Mouse (Mus musculus): ENCODE data around the gene Nde1. TPM values are rescaled to one million over a fixed set of nuclear protein-coding genes. Genes with fewer than 3 reads are reported as not detected.

The Nde1 gene
- polyA plus RNA-seq, 1 experiment: 126 TPM

DNA sequence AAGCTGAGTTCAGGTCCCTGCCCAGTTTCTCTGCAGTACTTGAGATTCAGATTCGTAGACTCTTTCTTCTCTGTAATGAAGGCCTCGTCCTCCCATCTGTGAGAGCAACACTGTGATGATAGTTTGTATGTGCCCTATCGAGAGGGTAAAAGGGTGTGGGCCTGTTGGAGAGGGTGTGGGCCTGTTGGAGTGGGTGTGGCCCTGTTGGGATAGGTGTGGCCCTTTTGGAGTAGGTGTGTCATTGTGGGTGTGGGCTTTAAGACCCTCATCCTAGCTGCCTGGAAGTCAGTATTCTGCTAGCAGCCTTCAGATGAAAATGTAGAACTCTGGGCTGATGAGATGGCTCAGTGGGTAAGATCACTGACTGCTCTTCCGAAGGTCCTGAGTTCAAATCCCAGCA, 3.4 kb downstream of the Nde1 start:
- Histone ChIP-seq H3K27ac (ENCODE audit: insufficient read depth, low read length) (0 out of 2 replicates have a peak overlapping the region, but pooled peaks have one; percentile 20), H3K36me3 (ENCODE audit: control insufficient read depth, insufficient read depth, low read length, poor library complexity, severe bottlenecking) (peaks cover 24% of the 10 kb centered on the region), H3K27me3 (ENCODE audit: control insufficient read depth, insufficient read depth, low read length, poor library complexity, severe bottlenecking) (no peaks in the 10 kb centered on the region), H3K4me1 (ENCODE audit: control insufficient read depth, insufficient read depth, low read length) (peaks cover 2% of the 10 kb centered on the region), H3K9me3 (replicated peaks; ENCODE audit: control insufficient read depth, insufficient read depth, low read length, poor library complexity, severe bottlenecking) (no peaks in the 10 kb centered on the region), H3K4me3 (ENCODE audit: low read depth, low read length) (no peak overlapping the region), H3K9ac (ENCODE audit: low read depth, poor library complexity, severe bottlenecking) (no peak overlapping the region)
- TF ChIP-seq EP300 (IDR thresholded peaks at IDR 0.05; ENCODE audit: insufficient read depth, low read depth, low read length) (no peak), POLR2A (IDR thresholded peaks at IDR 0.05; ENCODE audit: insufficient read depth, low read length) (no peak), CTCF (IDR thresholded peaks at IDR 0.05; ENCODE audit: low read depth, low read length) (no peak)

GRCm38 (mm10) chr16:14169706-14170105, 6.6 kb downstream of the Nde1 start:
- no peak for TF ChIP-seq CTCF (IDR thresholded peaks at IDR 0.05; ENCODE audit: low read depth, low read length)
- no peak for TF ChIP-seq EP300 (IDR thresholded peaks at IDR 0.05; ENCODE audit: insufficient read depth, low read depth, low read length)
- TF ChIP-seq POLR2A (IDR thresholded peaks at IDR 0.05; ENCODE audit: insufficient read depth, low read length): no peak
- Histone ChIP-seq H3K9ac (ENCODE audit: low read depth, poor library complexity, severe bottlenecking) (no peak overlapping the region), H3K36me3 (ENCODE audit: control insufficient read depth, insufficient read depth, low read length, poor library complexity, severe bottlenecking) (peaks cover 48% of the 10 kb centered on the region)

GRCm38 (mm10) chr16:14178041-14178440, 15.0 kb downstream of the Nde1 start:
- TF ChIP-seq POLR2A (IDR thresholded peaks at IDR 0.05; ENCODE audit: insufficient read depth, low read length) (no peak), EP300 (IDR thresholded peaks at IDR 0.05; ENCODE audit: insufficient read depth, low read depth, low read length) (no peak), CTCF (IDR thresholded peaks at IDR 0.05; ENCODE audit: low read depth, low read length) (no peak)
- Histone ChIP-seq H3K4me3 (ENCODE audit: low read depth, low read length) (no peak overlapping the region), H3K27me3 (ENCODE audit: control insufficient read depth, insufficient read depth, low read length, poor library complexity, severe bottlenecking) (no peaks in the 10 kb centered on the region), H3K9ac (ENCODE audit: low read depth, poor library complexity, severe bottlenecking) (no peak overlapping the region), H3K36me3 (ENCODE audit: control insufficient read depth, insufficient read depth, low read length, poor library complexity, severe bottlenecking) (peaks cover 92% of the 10 kb centered on the region), H3K4me1 (ENCODE audit: control insufficient read depth, insufficient read depth, low read length) (peaks cover 2% of the 10 kb centered on the region), H3K9me3 (replicated peaks; ENCODE audit: control insufficient read depth, insufficient read depth, low read length, poor library complexity, severe bottlenecking) (no peaks in the 10 kb centered on the region), H3K27ac (ENCODE audit: insufficient read depth, low read length) (peak overlapping the region; percentile 82; the same call in 1 of the 2 replicates)

More at GRCm38 (mm10) chr16:14169706-14170105, 6.6 kb downstream of the Nde1 start:
- H3K27me3 ChIP-seq (ENCODE audit: control insufficient read depth, insufficient read depth, low read length, poor library complexity, severe bottlenecking): no peaks in the 10 kb centered on the region
- peaks cover 2% of the 10 kb centered on the region for H3K4me1 ChIP-seq (ENCODE audit: control insufficient read depth, insufficient read depth, low read length)
- H3K4me3 ChIP-seq (ENCODE audit: low read depth, low read length): no peak overlapping the region
- no peaks in the 10 kb centered on the region for H3K9me3 ChIP-seq (replicated peaks; ENCODE audit: control insufficient read depth, insufficient read depth, low read length, poor library complexity, severe bottlenecking)
- H3K27ac ChIP-seq (ENCODE audit: insufficient read depth, low read length): no peak overlapping the region

GRCm38 (mm10) chr16:14180163-14180733, 17.2 kb downstream of the Nde1 start:
- H3K9me3 ChIP-seq (replicated peaks; ENCODE audit: control insufficient read depth, insufficient read depth, low read length, poor library complexity, severe bottlenecking): no peaks in the 10 kb centered on the region
- H3K27me3 ChIP-seq (ENCODE audit: control insufficient read depth, insufficient read depth, low read length, poor library complexity, severe bottlenecking): no peaks in the 10 kb centered on the region
- no peaks in the 10 kb centered on the region for H3K4me1 ChIP-seq (ENCODE audit: control insufficient read depth, insufficient read depth, low read length)
- peaks cover 94% of the 10 kb centered on the region for H3K36me3 ChIP-seq (ENCODE audit: control insufficient read depth, insufficient read depth, low read length, poor library complexity, severe bottlenecking)
- no peak overlapping the region for H3K27ac ChIP-seq (ENCODE audit: insufficient read depth, low read length)
- no peak overlapping the region for H3K4me3 ChIP-seq (ENCODE audit: low read depth, low read length)
- TF ChIP-seq POLR2A (IDR thresholded peaks at IDR 0.05; ENCODE audit: insufficient read depth, low read length) (no peak), EP300 (IDR thresholded peaks at IDR 0.05; ENCODE audit: insufficient read depth, low read depth, low read length) (no peak), CTCF (IDR thresholded peaks at IDR 0.05; ENCODE audit: low read depth, low read length) (no peak)
- no peak overlapping the region for H3K9ac ChIP-seq (ENCODE audit: low read depth, poor library complexity, severe bottlenecking)

- Histone ChIP-seq H3K27ac (ENCODE audit: insufficient read depth, low read length) (no peak overlapping the region), H3K27me3 (ENCODE audit: control insufficient read depth, insufficient read depth, low read length, poor library complexity, severe bottlenecking) (no peaks in the 10 kb centered on the region), H3K9me3 (replicated peaks; ENCODE audit: control insufficient read depth, insufficient read depth, low read length, poor library complexity, severe bottlenecking) (no peaks in the 10 kb centered on the region), H3K4me3 (ENCODE audit: low read depth, low read length) (no peak overlapping the region), H3K4me1 (ENCODE audit: control insufficient read depth, insufficient read depth, low read length) (no peaks in the 10 kb centered on the region), H3K36me3 (ENCODE audit: control insufficient read depth, insufficient read depth, low read length, poor library complexity, severe bottlenecking) (peaks cover 90% of the 10 kb centered on the region), H3K9ac (ENCODE audit: low read depth, poor library complexity, severe bottlenecking) (no peak overlapping the region)
- TF ChIP-seq POLR2A (IDR thresholded peaks at IDR 0.05; ENCODE audit: insufficient read depth, low read length) (no peak), CTCF (IDR thresholded peaks at IDR 0.05; ENCODE audit: low read depth, low read length) (no peak), EP300 (IDR thresholded peaks at IDR 0.05; ENCODE audit: insufficient read depth, low read depth, low read length) (no peak)
These were observed 19.3 kb downstream of the Nde1 start for GRCm38 (mm10) chr16:14182360-14182759.

DNA sequence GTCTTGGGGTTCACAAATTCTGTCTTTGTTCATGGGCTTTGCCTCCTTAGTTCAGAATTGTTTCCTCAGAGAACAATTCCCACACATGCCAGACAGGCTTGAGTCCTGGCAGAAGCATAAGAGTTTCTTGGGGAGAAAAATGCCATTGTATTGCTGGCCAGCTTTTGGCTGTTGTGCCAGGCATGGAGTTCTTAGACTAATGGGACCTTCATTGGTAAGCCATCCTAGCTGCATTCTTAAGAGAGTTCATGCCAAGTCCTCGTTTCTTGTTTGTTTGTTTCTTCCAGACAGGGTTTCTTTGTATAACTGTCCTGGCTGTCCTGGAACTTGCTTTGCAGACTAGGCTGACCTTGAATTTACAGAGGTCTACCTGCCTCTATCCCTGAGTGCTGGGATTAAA, 20.8 kb downstream of the Nde1 start:
- no peak overlapping the region for H3K9ac ChIP-seq (ENCODE audit: low read depth, poor library complexity, severe bottlenecking)
- no peak for TF ChIP-seq POLR2A (IDR thresholded peaks at IDR 0.05; ENCODE audit: insufficient read depth, low read length)
- no peak for TF ChIP-seq EP300 (IDR thresholded peaks at IDR 0.05; ENCODE audit: insufficient read depth, low read depth, low read length)
- TF ChIP-seq CTCF (IDR thresholded peaks at IDR 0.05; ENCODE audit: low read depth, low read length): no peak
- H3K4me1 ChIP-seq (ENCODE audit: control insufficient read depth, insufficient read depth, low read length): no peaks in the 10 kb centered on the region
- no peaks in the 10 kb centered on the region for H3K9me3 ChIP-seq (replicated peaks; ENCODE audit: control insufficient read depth, insufficient read depth, low read length, poor library complexity, severe bottlenecking)
- H3K27ac ChIP-seq (ENCODE audit: insufficient read depth, low read length): no peak overlapping the region
- H3K4me3 ChIP-seq (ENCODE audit: low read depth, low read length): no peak overlapping the region
- H3K36me3 ChIP-seq (ENCODE audit: control insufficient read depth, insufficient read depth, low read length, poor library complexity, severe bottlenecking): peaks cover 93% of the 10 kb centered on the region
- no peaks in the 10 kb centered on the region for H3K27me3 ChIP-seq (ENCODE audit: control insufficient read depth, insufficient read depth, low read length, poor library complexity, severe bottlenecking)

All from ES-Bruce4 (cell line).